Mouse (Mus musculus) frontal cortex, adult 2 months (tissue): ENCODE data around the gene Gm17660. TPM values are rescaled to one million over a fixed set of nuclear protein-coding genes. Genes with fewer than 3 reads are reported as not detected.

ENCODE experiments used
- DNase-seq, 2 experiments: peaks; one replicate each; pipeline ENCODE4 v3.0.0; 2022; ENCODE audit warnings: low spot score in 1 of 2; ENCODE audit errors: extremely low spot score in 1 of 2
- polyA plus RNA-seq: library from polyadenylated mRNA; depleted of rRNA; stranded (reverse); fragments of >200 nt; gene quantifications from 2 replicates; pipeline ENCODE4 v1.2.3, GENCODE M21; 2012; rRNA removed

Gene Gm17660
- not detected in 2 replicates for polyA plus RNA-seq

DNA sequence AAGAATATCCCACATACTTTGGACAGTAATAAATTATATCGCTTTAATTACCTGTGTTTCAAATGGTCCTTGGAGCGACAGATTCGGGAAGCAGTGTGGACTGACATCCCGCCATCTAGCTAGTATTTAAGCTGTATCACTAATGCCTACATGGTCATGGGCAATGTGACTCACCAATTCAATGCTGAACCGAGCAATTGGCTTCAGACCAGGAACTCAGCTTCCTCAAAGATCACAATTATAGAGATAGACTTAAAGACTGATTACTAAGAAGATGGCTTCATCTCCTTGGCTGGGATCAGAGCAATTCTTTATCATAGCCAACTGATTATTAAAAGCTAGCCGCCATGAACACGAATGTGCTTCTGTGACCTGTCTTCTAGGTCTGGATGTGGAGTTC is at the start of gene Gm17660:
Gene Gm17660, minus strand, starts transcription at position 101 of the 400 bp plus-strand sequence.
- no peak for DNase-seq

DNA sequence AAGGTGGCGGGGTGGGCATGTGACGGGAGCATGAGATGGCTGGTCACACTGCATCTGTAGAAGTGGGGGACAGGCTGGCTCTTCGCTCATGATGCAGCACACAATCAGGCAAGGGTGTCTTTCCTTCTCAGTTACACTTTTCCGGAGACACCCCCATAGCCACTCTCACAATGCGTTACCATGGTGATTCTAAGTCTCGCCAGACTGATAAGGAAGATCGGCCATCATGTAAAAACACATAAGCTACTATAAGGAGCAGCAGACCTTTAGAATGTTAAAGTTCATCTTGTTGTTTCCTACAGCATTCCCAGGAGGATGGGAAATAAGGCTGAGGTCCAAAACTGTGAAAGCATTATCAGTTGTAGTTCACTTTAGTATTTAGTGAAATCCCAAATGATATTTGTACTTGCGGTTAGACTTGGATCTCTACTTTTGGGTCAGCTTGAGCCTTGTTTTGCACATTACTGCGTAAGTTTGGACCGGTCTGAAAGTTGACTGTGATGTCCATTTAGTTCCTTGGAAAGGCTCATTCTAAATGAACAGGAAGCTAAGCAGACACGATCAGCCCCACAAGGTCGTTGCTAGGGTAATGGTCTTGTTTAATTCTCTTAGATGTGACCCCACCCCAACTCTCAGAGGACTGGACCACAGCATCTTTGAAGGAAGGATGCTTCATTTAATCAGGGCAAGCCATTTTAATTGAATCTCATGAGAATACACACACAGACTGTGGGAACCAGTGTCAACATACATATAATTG is 49.3 kb upstream of the Gm17660 start:
- DNase-seq, result peak in 1 of 2 experiments; percentile 55

DNA sequence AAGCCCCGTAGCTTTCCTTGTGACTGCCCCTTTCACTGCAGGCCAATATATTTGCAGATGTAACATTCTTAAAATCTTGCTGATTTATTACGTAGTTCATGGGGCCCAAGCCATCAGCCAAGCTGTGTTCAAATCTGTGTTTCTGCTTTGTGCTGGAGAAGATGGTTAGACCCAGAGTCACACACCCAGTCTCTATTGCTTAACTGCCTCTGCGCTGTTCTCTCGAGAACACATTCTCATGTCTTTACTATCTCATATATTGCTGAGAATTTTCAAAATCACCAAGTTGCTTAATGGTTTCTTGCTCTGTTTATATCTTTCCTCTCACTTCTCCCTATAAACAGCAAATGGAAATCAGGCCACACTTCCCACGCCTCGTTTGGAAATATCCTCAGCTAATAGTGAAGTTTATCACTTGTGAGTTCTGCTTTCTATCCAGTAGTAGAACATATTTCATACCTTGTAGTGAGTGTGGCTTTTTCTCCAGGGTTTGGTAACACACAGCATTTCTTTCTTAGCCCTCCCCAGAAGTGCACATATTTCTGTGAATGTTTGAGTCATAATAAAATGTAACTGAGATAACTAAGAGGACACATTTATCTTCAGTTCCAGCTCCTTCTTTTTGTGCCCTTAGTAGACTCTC is 46.7 kb upstream of the Gm17660 start:
- DNase-seq, result no peak

DNA sequence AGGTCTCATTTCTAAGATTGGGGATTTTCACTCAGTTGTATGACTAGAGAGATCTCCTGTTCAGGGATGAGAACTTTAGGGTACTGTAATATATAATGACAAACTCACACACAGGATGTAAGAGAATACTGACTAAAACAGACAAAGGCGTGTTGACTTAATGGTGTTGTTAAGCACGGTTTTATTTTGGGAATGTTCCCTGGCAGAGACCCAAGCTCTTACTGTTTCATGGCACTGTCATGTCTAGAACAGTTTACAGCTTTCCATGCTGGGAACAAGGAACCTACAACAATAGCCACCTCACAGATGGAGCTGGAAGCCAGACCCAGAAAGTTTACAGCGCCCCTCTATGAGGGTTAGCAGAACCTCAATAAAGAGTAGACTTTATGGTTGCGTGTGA is 38.5 kb upstream of the Gm17660 start:
- no peak for DNase-seq

DNA sequence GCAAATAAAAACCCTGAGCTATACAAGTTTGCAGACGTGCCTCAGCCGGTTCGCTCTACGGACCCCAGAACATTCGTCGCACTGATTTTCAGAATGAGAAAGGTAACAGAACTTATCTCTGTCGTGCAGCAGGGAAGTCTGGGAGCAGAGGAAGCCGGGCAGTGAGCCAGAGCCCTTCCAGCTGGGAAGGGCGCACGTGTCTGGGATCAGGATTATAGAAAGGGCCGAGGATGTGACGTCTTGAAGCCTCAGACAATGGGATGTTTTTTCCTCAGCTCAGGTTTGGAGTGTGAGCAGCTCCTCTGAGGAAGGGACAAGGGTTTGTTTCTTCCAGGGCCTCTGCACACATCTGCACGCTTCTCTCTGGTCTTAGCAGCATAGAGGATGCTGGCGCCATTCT is 37.7 kb upstream of the Gm17660 start:
- DNase-seq, result peak in 1 of 2 experiments; percentile 47

DNA sequence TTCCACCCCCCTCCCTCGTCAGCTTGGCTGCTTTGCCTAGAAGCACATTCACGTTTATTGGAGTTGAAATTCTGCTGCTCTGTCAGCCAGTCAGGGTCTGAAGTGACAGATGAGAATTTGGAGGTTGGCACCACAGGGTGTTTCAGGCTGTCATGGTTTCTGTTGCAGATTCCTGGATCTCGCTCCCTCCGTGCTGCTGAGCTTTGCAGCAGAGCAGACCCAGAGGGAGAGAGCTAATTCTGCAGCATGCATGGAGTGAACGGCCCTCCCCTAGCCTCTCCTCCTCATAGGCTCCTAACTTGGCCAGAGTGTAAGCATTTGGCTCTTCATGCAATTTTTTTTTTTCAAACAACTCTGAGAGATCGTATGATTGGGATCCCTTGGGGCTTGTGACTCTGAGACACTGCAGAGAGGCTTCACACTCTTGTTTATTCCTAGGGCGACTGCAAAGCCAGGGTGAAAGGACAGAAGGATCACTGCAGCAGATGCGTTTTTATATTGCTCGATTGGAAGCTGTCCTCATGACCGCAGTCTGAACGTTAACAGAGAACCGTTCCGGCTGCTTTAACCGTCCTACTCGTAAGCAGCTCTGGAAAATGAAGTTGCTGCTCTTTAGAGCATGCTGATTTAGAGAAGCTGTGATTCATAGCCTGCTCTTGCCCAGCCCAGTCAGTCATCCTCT is 36.2 kb upstream of the Gm17660 start, which contains the start of gene Sparcl1:
Gene Sparcl1, minus strand, starts transcription at position 243 of the 682 bp plus-strand sequence.
- peak; percentile 53 to 75 for DNase-seq

DNA sequence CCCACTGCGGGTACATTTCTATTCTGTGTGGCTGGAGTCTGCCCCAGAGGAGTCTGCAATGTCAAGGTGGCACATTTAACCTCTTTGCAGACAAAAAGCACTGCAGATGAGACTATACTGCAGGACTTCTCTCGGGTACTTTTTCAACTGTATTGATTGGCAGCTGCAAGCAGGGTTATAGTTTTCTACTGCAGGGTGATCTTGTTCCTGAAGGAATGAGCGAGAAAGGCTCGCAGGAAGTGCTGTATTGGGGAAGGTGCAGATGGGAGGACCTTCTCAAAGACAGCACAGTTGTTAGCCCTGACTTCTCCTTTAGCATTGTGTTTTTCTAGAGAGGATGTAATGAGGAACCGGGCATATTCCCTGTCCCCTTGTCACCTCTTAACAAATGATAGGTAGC is 35.1 kb upstream of the Gm17660 start:
- peak in 1 of 2 experiments; percentile 49 for DNase-seq

DNA sequence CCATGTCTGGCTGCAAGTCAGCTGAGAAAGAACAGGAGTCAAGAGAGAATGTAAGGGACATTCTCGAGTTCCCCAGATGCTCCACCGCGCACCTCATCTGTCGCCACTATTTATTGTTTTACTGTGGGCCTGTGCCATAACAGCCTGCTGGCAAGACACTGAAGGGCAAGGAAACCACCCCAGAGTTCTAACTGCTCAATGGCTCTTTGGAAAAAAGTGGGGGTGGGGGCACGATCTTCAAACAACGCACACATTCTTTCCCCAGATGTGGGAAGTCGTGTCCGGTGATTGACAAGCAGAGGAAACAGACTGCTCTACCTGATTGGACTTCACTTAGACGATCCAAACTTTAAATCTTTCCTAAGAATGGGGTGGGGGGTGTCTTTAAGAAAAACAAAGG is 34.6 kb upstream of the Gm17660 start:
- DNase-seq, result peak in 1 of 2 experiments; percentile 51

DNA sequence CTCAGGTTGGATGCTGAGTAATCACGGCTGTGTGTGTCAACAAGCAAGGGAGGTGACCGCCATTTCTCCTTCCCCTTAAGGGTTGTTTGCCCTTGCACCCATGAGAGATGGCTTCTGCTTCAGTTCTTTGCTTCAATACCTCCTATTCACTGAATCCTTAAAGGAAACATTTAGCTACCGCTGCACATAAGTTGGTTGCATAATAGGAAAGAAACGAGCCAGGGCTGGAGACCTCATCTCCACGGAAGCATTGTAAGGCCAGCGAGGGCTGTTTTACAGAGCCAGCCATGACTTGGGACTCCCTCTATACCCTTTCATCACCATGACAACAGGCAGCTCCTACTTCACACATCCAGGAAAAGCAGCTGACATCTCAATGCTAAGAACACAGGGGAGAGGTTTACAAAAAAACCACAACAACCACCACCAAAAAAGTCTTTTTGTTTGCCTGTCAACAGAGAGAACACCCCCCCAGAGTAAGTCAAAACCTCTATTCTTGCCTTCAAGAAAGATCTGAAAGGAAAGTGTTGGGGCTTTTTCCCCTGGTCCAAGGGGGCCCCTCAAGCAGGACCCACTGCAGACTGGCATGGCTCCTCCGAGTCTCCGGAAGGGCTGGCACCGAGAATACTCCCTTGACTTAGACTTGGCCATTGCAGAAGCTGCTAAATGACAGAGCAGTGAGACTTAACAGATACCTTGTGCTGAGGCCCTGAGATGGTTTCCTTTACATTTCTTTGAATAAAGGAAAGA is 32.9 kb upstream of the Gm17660 start:
- peak; percentile 82 to 83 for DNase-seq

DNA sequence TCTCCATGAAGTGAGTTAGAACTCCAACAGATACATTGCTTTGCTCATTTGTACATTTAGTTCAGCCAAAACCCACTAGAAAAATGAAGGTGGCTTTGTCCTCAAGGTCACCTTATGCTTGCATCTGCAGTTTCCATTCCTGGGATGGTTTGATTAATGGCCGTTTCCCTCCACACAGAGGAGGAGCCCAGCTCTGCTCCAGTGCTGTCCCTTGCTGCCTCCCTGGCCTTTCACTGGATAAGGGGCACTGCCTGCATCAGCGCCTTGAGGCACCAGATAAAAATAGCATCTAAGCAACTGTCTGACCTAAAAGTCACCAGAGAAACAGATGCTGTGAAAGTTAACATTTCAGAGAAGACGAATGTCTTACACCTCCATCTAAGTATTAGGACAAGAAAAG is 32.1 kb upstream of the Gm17660 start:
- no peak for DNase-seq

DNA sequence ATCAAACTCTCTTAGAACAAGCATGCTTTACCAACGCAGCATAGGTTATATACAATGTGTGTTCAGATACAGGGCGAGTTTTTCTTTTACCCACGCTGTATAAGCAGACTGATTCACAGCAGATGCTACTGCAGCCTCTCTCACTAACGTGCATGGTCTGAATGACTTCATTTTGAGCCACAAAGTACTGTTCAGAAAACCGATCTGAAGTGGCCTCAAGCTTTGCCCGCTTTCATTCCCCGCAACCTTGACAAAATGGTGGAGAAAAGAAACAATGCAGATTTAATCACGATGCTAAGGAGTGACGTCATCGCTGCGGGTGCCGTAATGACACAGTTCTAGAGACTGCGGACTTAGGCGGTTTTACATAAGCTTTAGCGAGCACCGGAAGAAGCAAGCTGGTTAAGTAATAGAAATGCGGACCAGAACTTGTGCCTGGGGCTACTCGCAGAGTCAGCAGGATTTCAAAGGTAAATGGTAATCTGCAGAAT is 31.5 kb upstream of the Gm17660 start:
- peak; percentile 66 to 82 for DNase-seq

DNA sequence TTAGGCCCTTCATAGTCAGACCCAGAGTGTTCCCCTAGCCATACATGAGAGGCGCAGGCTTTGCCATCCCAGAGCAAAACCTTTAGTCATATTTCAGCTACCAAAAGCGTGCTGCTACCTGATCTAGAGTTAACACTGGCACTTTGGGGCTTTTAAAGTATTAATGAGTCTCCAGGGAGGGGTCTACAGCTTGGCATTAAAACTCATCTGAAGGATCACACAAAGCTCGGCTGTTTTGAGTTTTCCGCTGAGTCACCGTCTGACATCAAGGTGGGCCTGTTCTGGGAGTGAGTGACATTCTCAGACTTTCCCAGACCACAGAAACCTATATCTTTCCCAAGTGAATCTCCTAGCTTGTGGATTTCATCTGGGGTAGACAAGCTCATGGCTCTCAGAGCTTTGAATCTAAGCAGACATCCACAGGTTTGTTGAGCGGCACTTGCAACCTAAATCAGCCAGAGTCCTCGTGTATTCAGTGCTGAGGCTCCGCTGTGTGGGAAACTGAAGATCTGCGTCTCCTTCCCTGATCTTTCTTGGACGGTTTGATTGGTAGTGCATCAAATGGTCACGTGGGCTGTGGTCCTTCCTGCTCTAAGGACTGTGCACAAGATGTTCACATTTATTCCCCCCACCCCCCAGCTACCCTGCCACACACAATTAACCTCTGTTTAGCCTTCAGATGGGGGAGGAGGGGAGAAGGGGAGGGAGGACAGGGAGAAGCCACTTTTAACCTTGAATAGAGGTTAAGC is 30.9 kb upstream of the Gm17660 start:
- DNase-seq, result peak in 1 of 2 experiments; percentile 38

DNA sequence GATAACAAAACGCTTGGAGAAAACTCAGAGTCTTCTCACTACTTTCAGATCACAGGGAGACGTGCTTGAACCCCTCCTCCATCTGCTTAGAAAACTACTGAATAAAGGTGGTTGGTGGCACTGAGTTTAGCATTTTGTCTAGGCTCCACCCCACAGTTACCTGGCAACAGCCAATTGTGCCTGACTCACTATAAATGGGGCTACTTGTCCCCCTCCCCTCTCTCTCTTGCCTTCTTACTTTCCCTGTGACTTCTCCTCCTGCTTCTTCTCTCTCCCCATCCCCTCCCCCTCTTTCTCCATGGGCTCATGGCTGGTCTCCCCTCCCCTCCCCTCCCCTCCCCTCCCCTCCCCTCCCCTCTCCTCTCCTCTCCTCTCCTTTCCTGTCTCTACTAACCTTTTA is 26.7 kb upstream of the Gm17660 start:
- no peak for DNase-seq

DNA sequence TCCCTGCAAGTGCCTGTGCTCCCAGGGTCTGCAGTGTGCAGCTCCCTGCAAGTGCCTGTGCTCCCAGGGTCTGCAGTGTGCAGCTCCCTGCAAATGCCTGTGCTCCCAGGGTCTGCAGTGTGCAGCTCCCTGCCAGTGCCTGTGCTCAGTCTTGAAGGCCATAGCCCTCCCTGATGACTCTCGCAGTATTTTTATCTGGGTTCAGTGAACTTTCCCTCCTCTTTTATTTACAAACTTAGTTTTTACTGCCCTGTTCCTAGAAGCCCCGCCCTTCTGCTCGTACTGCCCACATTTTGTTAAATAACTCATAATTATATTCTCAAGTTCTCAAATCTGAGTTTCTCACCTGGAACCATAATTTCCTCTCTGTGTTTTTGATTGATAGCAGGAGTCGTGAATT is 25.8 kb upstream of the Gm17660 start:
- DNase-seq, result no peak

DNA sequence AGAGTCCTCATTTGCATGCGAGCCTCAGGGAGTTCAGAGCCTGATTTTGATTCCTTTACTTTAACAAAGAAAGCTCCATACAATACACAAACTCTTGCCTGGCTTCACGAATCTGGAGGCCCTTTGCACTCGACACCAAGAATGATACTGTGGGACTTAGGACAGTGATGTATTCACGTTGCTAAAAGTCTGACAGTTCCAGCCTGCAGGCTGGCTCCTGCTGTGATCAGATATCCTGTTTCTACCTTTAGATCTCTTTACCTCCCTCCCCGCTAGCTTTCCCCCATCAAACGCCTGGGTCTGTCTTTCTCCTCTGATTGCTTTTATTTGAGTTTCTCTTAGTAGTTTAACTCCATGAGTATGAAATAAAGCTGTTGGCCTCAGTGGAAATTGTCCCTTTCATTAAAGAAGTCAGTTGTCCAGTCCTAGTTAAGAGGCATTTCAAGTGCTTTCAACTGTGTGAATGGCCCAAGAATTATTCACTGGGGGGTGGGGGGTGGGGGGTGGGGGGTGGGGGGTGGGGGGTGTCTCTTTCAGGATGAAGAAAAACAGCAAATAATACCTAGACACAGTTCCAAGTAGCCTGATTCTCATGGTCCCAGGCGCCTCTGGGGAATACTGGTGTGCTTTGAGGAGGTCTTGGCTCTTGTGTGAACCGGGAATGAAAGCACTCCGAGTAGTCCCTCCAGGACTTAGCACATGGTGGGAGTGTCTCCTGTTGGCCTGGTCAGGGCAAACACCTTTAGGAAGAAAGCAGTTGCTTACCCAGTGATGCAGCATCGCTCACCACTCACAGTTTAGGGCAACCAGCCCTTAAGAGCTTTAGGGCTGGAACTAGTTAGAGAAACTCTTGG is 24.5 kb upstream of the Gm17660 start:
- no peak for DNase-seq

DNA sequence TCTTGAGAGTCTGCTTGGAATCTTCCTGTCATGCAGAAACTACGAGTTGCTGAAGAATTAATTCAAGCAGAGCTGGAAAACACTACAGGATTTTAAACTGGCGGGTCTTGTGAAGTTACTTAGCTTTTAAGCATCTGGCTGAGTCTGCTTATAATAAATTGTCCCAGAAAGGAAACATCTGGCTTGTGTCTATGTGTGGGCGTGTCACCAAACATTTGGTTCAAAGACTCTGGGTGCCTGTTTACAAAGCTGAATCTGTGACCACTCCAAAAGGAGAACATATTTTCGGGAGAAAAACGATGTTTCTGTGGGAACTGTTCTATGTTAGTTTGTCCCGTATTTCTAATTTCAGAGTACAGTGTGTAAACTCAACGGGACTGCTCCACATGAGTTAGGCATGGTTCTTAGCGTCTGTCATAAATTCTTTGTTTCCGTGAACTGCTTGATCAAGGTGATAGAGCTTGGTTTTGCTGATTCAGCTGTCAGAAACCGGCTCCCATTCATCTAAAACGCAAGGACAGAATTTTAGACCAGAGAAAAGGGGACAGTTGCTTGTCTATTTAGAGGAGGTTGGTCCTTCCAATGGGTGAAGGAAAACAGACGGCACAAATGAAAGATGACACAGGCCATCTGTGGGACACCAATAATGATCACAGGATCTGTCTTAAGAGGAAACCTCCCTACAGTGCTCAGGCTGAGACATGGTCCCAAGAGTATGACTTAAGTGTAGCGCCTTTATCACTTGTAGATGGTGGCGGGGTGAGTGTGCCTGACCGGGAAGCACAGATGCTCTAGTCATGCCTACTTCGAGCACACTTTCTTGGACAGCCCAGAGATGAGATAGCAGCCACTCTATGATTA is 18.9 kb upstream of the Gm17660 start:
- DNase-seq, result no peak

DNA sequence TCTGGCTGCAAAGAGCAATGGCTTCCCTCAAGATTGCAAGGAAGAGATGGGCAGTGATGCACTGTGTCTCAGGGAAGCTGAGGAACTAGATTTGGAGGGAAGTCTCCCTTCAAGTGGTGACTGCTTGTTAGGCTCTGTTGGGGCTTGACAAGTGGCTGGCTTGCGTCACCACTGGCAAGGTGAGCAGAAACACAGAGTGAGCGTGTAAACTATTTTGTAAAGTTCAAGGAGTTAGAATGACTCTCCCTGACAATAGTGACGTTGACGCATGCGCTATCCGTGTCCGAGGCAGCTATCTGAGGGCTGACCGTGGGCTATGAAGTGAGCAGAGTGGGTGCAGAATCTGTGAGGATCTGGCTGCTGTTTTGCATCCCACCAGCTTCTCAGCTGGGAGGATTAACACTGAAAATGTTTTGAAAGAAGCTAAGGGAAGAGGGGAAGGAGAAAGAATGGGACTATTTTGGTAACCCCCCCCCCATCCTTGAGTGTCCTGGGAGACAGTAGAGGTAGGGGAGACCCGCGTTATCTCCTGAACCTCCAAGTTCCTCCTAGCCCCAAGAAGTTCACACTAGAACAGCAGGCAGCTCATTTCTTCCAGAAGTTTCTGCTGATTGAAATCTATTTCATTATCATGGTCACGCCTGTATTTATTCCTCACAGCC is 18.1 kb upstream of the Gm17660 start:
- no peak for DNase-seq

DNA sequence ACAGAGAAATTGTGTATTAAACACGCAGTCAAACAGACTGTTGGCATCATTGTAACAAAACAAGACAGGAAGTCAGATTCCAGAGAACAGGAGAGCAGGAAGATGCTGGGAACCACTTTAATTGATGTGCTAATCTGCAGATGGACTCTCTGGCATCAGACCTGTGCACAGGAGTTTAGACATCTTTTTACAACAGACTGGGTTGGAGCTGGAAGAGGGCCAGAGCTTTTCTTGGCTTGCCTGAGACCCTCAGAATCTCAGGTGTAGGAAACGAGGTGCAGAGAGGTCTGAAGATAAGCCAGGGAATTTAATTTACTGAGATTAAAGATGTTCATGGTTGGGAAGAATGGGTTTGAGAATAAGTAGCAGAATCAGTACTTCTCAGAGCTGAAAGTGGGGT is 12.3 kb upstream of the Gm17660 start:
- DNase-seq, result no peak
